Mouse (Mus musculus): Measurements from ENCODE around the gene Ccdc134. TPM values are rescaled to one million over a fixed set of nuclear protein-coding genes. Genes with fewer than 3 reads are reported as not detected.
"Not testable (repeated sequence)": the region's sequence is repeated elsewhere in the genome, so short reads cannot be mapped to it uniquely, and the experiment has no call there.

Ccdc134 gene
- 1 to 10 TPM; 3.4 to 5.6 TPM for total RNA-seq (2021)

- intact Hi-C loops (cut with DNase I) = loop anchor here (5.0 kb wide), 3 partner anchors 40 to 220 kb away; partner anchors contain the start of gene Snu13
- peak; percentile 97 for DNase-seq
These were observed at the start of gene Ccdc134 for GRCm38 (mm10) chr15:82127426-82128374. TSS of gene Ccdc134 (plus strand) at chr15:82127922.

GRCm38 (mm10) chr15:82079883-82080282, 47.8 kb upstream of the Ccdc134 start:
- intact Hi-C loops (cut with DNase I) = no loop called here
- DNase-seq = no peak

- intact Hi-C loops (cut with DNase I) = no loop called here
- DNase-seq = peak in 1 of 2 experiments; percentile 7
These were observed 46.6 kb upstream of the Ccdc134 start for GRCm38 (mm10) chr15:82081161-82081560.

- no peak for DNase-seq
- intact Hi-C loops (cut with DNase I) = no loop called here
These were observed 42.1 kb upstream of the Ccdc134 start for GRCm38 (mm10) chr15:82085606-82086005.

- intact Hi-C loops (cut with DNase I) = no loop called here
- DNase-seq = no peak
These were observed 41.6 kb upstream of the Ccdc134 start for GRCm38 (mm10) chr15:82086131-82086530.

- DNase-seq = no peak
- intact Hi-C loops (cut with DNase I) = no loop called here
These were observed 40.5 kb upstream of the Ccdc134 start for GRCm38 (mm10) chr15:82087266-82087665.

- DNase-seq = no peak
These were observed 36.7 kb upstream of the Ccdc134 start for GRCm38 (mm10) chr15:82091061-82091460.

GRCm38 (mm10) chr15:82106953-82107555, 20.7 kb upstream of the Ccdc134 start:
- DNase-seq = peak in 1 of 2 experiments; percentile 40
- intact Hi-C loops (cut with DNase I) = loop anchor here (2.0 kb wide), 1 partner anchor 42 kb away; no protein-coding TSS in a partner anchor

More at GRCm38 (mm10) chr15:82091061-82091460, 36.7 kb upstream of the Ccdc134 start:
- intact Hi-C loops (cut with DNase I) = no loop called here

GRCm38 (mm10) chr15:82120544-82120943, 7.2 kb upstream of the Ccdc134 start:
- DNase-seq = no peak
- intact Hi-C loops (cut with DNase I) = no loop called here

- not testable (repeated sequence) for DNase-seq
- intact Hi-C loops (cut with DNase I) = loop anchor here (5.0 kb wide), 3 partner anchors 41 to 221 kb away; partner anchors contain the start of gene Snu13
These were observed 1.0 kb upstream of the Ccdc134 start for GRCm38 (mm10) chr15:82126690-82127089.

GRCm38 (mm10) chr15:82128398-82128797, 676 bp downstream of the Ccdc134 start:
- intact Hi-C loops (cut with DNase I) = loop anchor here (5.0 kb wide), 3 partner anchors 39 to 219 kb away; partner anchors contain the start of gene Snu13
- DNase-seq = no peak

- intact Hi-C loops (cut with DNase I) = no loop called here
- no peak for DNase-seq
These were observed 2.9 kb downstream of the Ccdc134 start for GRCm38 (mm10) chr15:82130599-82130998.

- intact Hi-C loops (cut with DNase I) = no loop called here
- no peak for DNase-seq
These were observed 7.7 kb downstream of the Ccdc134 start for GRCm38 (mm10) chr15:82135372-82135771.

- peak; percentile 65 to 69 for DNase-seq
- intact Hi-C loops (cut with DNase I) = loop anchor here (1.0 kb wide), 3 partner anchors 27 to 98 kb away; no protein-coding TSS in a partner anchor
These were observed 10.8 kb downstream of the Ccdc134 start for GRCm38 (mm10) chr15:82138565-82138964.

- no peak for DNase-seq
- intact Hi-C loops (cut with DNase I) = no loop called here
These were observed 11.5 kb downstream of the Ccdc134 start for GRCm38 (mm10) chr15:82139196-82139595.

- intact Hi-C loops (cut with DNase I) = no loop called here
- no peak for DNase-seq
These were observed 12.6 kb downstream of the Ccdc134 start for GRCm38 (mm10) chr15:82140355-82140754.

- DNase-seq = no peak
- intact Hi-C loops (cut with DNase I) = no loop called here
These were observed 16.4 kb downstream of the Ccdc134 start for GRCm38 (mm10) chr15:82144157-82144556.

- DNase-seq = no peak
- intact Hi-C loops (cut with DNase I) = loop anchor here (5.0 kb wide), 1 partner anchor 202 kb away; no protein-coding TSS in a partner anchor
These were observed 17.7 kb downstream of the Ccdc134 start for GRCm38 (mm10) chr15:82145408-82145807.

GRCm38 (mm10) chr15:82145851-82146769, 18.4 kb downstream of the Ccdc134 start:
- DNase-seq = no peak
- intact Hi-C loops (cut with DNase I) = loop anchor here (5.0 kb wide), 1 partner anchor 201 kb away; no protein-coding TSS in a partner anchor
